Mouse (Mus musculus) hematopoietic multipotent progenitor cell, adult 10-12 weeks (in vitro differentiated cells): ENCODE results near the gene Pnpo. TPM values are rescaled to one million over a fixed set of nuclear protein-coding genes. Genes with fewer than 3 reads are reported as not detected.

Experiments
- polyA plus RNA-seq: library from polyadenylated mRNA; stranded (reverse); fragments of >175 nt; gene quantifications from 2 replicates; pipeline ENCODE4 v1.2.3, GENCODE M21; 2012; ENCODE audit warnings: low replicate concordance

The Pnpo gene
- polyA plus RNA-seq = 9.4 and 20.6 TPM in 2 replicates

GRCm38 (mm10) chr11:96943746-96944304 is at the start of gene Pnpo:
Pnpo (minus strand) TSS chr11:96943986.

GRCm38 (mm10) chr11:96982859-96983258 is 39.1 kb upstream of the Pnpo start, which contains the start of gene Sp2:
Sp2 (minus strand) TSS chr11:96982959.

GRCm38 (mm10) chr11:96928088-96928487 is 15.7 kb downstream of the Pnpo start, which contains the start of gene Prr15l:
Prr15l (plus strand) TSS chr11:96928104.

GRCm38 (mm10) chr11:96916044-96916884 is 27.5 kb downstream of the Pnpo start, which contains the start of gene Cdk5rap3:
Cdk5rap3 (minus strand) TSS chr11:96916496.

Other genes with a start within 250 kb of the Pnpo start
- 26.7 and 30.3 TPM in 2 replicates for gene Snx11, start 166.4 kb downstream of the Pnpo start, polyA plus RNA-seq
- 40.1 and 47.2 TPM in 2 replicates for gene Cbx1, start 154.9 kb downstream of the Pnpo start, polyA plus RNA-seq
- 61.5 and 118 TPM in 2 replicates for gene Nfe2l1, start 114.0 kb downstream of the Pnpo start, polyA plus RNA-seq
- gene Copz2, start 94.1 kb downstream of the Pnpo start, polyA plus RNA-seq = 3.0 and 7.8 TPM in 2 replicates
- 34.3 and 41.3 TPM in 2 replicates for gene Cdk5rap3, start 27.5 kb downstream of the Pnpo start, polyA plus RNA-seq
- not detected in 2 replicates for gene Prr15l, start 15.9 kb downstream of the Pnpo start, polyA plus RNA-seq
- 83.9 and 145 TPM in 2 replicates for gene Sp2, start 39.0 kb upstream of the Pnpo start, polyA plus RNA-seq
- gene Sp6, start 69.4 kb upstream of the Pnpo start, polyA plus RNA-seq = 2.3 and 5.2 TPM in 2 replicates
- 17.6 and 19.0 TPM in 2 replicates for gene Scrn2, start 86.0 kb upstream of the Pnpo start, polyA plus RNA-seq
- gene Lrrc46, start 97.4 kb upstream of the Pnpo start, polyA plus RNA-seq = not detected in 2 replicates
- gene Mrpl10, start 97.6 kb upstream of the Pnpo start, polyA plus RNA-seq = 39.2 and 57.7 TPM in 2 replicates
- gene Osbpl7, start 106.6 kb upstream of the Pnpo start, polyA plus RNA-seq = 27.4 and 36.0 TPM in 2 replicates
- 24.3 and 88.8 TPM in 2 replicates for gene Tbx21, start 171.3 kb upstream of the Pnpo start, polyA plus RNA-seq
- gene Tbkbp1, start 207.5 kb upstream of the Pnpo start, polyA plus RNA-seq = 15.4 and 60.6 TPM in 2 replicates
- gene Kpnb1, start 243.9 kb upstream of the Pnpo start, polyA plus RNA-seq = 17.7 and 26.9 TPM in 2 replicates